Mouse (Mus musculus) heart, adult 2 months (tissue): Measurements from ENCODE around the gene Cog3.

Experiments used
- CTCF ChIP-seq: fragments of 200-600 bp; IDR thresholded peaks from 2 replicates; pipeline ENCODE4 v1.8.1; 2022; ENCODE audit warnings: antibody characterized with exemption, mild to moderate bottlenecking, moderate library complexity
- POLR2A ChIP-seq: fragments of 200-500 bp; IDR thresholded peaks from 2 replicates; pipeline ENCODE4 v1.6.1; 2011; ENCODE audit warnings: mild to moderate bottlenecking, low read depth, low read length, control low read depth; ENCODE audit not compliant: insufficient read depth

DNA sequence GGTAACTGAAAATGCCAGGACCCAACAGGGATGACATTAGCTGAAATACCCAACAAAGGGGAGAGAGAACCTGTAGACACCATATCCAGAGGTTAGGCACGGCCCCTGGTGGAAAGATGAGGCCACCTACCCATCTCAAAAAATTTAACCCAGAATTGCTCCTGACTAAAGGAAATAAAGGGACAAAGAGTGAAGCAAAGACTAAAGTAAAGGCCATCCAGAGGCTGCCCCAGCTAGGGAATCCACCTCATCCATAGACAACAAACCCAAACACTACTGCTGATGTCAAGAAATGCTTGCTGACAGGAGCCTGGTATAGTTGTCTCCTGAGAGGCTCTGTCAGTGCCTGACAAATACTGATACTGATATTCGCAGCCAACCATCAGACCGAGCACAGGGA, 42.6 kb downstream of the Cog3 start:
- TF ChIP-seq CTCF (no peak), POLR2A (no peak)
